Mouse (Mus musculus): ENCODE measurements around the gene Tuba3a. TPM values are rescaled to one million over a fixed set of nuclear protein-coding genes. Genes with fewer than 3 reads are reported as not detected.

Gene Tuba3a
- total and polyA plus RNA-seq, 2 experiments = not detected

DNA sequence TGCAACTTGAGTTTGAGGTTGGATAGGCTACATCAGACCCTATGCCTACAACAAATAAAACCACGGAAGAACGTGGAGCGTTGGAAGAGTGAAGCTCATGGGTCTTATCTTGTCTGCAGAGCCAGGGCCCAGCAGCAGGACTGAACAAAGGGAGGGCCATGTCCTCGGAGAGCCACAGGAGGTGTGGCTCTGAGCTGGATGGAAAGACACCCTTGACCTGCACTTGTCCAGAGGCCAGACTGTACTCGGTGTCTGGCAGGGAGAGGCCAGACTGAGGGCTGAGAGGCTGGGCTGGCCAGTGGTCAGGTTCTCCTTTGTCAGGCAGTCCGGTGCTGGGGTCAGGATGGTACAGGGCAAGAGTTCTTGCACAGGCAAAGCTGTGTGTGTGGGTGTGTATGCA is 39.5 kb upstream of the Tuba3a start:
- H3K27me3 ChIP-seq (ENCODE audit: control insufficient read depth, insufficient read depth, low read length) = no peaks in the 10 kb centered on the region
- H3K27ac ChIP-seq (replicated peaks; ENCODE audit: insufficient read depth, low read depth, low read length) = no peak overlapping the region
- H3K79me2 ChIP-seq (ENCODE audit: control insufficient read depth, insufficient read depth, low read length) = no peaks in the 10 kb centered on the region
- no peak overlapping the region for H3K9ac ChIP-seq (ENCODE audit: low read depth, low read length)
- H3K4me1 ChIP-seq (ENCODE audit: control insufficient read depth, insufficient read depth, low read length) = no peaks in the 10 kb centered on the region
- TF ChIP-seq CTCF (IDR thresholded peaks at IDR 0.05; ENCODE audit: low read depth, low read length) (no peak), POLR2A (IDR thresholded peaks at IDR 0.05; ENCODE audit: extremely low read depth, insufficient read depth, low read length) (no peak)
- DNase-seq (ENCODE audit: extremely low read depth, low read depth, low spot score) = peak; percentile 70
- H3K36me3 ChIP-seq (ENCODE audit: control insufficient read depth, insufficient read depth, low read length) = peaks cover 2% of the 10 kb centered on the region; the same call in 1 of the 2 replicates
- 30% methylated on average over 6 of the region's 6 CpGs for WGBS
- no peak overlapping the region for H3K4me3 ChIP-seq (ENCODE audit: insufficient read depth, low read depth, low read length)

DNA sequence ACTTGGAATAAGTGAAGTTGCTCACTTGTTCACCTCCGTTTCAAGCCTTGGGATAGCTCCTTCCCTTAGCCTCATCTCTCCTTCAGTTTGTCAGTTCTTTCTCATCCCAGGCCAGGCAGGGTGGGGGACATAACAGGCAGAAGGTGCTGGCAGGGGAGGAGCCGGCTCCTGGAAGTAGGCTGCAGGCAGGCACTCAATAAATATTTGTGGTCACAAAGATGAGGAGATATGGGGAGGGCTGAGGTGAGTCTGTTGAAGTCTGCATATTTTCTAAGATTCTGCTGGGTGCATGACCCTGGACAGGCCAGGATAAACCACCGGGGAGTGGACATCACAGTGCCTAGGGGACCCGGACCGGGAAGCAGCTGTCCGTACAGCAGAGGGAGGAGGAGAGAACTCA is 37.7 kb upstream of the Tuba3a start:
- Histone ChIP-seq H3K36me3 (ENCODE audit: control insufficient read depth, insufficient read depth, low read length) (peaks cover 2% of the 10 kb centered on the region; the same call in 1 of the 2 replicates), H3K9ac (ENCODE audit: low read depth, low read length) (no peak overlapping the region), H3K4me1 (ENCODE audit: control insufficient read depth, insufficient read depth, low read length) (peaks cover 6% of the 10 kb centered on the region), H3K27me3 (ENCODE audit: control insufficient read depth, insufficient read depth, low read length) (no peaks in the 10 kb centered on the region), H3K4me3 (ENCODE audit: insufficient read depth, low read depth, low read length) (no peak overlapping the region), H3K27ac (replicated peaks; ENCODE audit: insufficient read depth, low read depth, low read length) (no peak overlapping the region), H3K79me2 (ENCODE audit: control insufficient read depth, insufficient read depth, low read length) (no peaks in the 10 kb centered on the region)
- 85% methylated on average over 6 of the region's 6 CpGs for WGBS
- TF ChIP-seq CTCF (IDR thresholded peaks at IDR 0.05; ENCODE audit: low read depth, low read length) (no peak), POLR2A (IDR thresholded peaks at IDR 0.05; ENCODE audit: extremely low read depth, insufficient read depth, low read length) (no peak)
- no peak for DNase-seq (ENCODE audit: extremely low read depth, low read depth, low spot score)

GRCm38 (mm10) chr6:125322794-125323193 is 37.0 kb upstream of the Tuba3a start:
- H3K79me2 ChIP-seq (ENCODE audit: control insufficient read depth, insufficient read depth, low read length) = no peaks in the 10 kb centered on the region
- H3K9ac ChIP-seq (ENCODE audit: low read depth, low read length) = no peak overlapping the region
- TF ChIP-seq CTCF (IDR thresholded peaks at IDR 0.05; ENCODE audit: low read depth, low read length) = no peak
- TF ChIP-seq POLR2A (IDR thresholded peaks at IDR 0.05; ENCODE audit: extremely low read depth, insufficient read depth, low read length) = no peak
- WGBS = 86% methylated on average over 13 of the region's 13 CpGs
- no peak overlapping the region for H3K4me3 ChIP-seq (ENCODE audit: insufficient read depth, low read depth, low read length)
- no peak overlapping the region for H3K27ac ChIP-seq (replicated peaks; ENCODE audit: insufficient read depth, low read depth, low read length)
- H3K4me1 ChIP-seq (ENCODE audit: control insufficient read depth, insufficient read depth, low read length) = peaks cover 9% of the 10 kb centered on the region
- peaks cover 2% of the 10 kb centered on the region; the same call in 1 of the 2 replicates for H3K36me3 ChIP-seq (ENCODE audit: control insufficient read depth, insufficient read depth, low read length)
- no peak for DNase-seq (ENCODE audit: extremely low read depth, low read depth, low spot score)
- H3K27me3 ChIP-seq (ENCODE audit: control insufficient read depth, insufficient read depth, low read length) = no peaks in the 10 kb centered on the region

DNA sequence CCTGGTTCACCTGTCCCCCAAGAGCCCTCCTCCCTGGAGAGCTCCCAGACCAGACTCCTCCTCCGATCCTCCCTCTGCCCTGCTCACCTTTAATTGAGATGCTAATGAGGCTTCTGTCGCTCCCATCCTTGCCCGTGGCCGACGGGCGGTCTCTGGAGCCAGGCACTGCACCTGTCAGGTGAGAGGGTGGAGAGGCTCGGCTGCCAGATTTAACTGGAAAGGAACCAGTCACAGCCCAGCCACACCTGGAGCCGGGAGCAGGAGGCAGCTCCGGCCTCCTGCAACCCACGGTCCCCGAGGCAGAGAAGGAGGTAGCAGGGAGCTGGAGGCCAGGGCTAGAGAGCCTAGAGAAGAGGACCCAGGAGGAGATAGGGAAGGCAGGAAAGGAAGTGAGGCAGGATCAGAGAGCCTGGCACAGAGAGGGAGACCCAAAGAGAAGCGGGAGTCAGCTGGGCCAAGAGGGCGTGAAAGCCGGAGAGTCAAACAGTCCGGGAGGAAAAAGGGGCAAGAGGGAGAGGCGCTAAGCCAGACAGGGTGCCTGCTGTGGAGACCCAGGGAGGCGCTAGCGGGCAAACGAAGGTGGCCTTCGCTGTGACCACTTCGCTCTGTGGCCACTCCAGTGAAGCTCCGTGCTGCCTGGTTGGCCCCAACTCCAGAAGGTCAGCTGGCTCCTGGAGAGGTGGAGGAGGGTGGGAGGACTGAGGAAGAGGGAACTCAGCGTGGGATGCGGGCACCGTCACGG is 35.4 kb upstream of the Tuba3a start:
- Histone ChIP-seq H3K27me3 (ENCODE audit: control insufficient read depth, insufficient read depth, low read length) (no peaks in the 10 kb centered on the region), H3K9ac (ENCODE audit: low read depth, low read length) (no peak overlapping the region), H3K4me3 (ENCODE audit: insufficient read depth, low read depth, low read length) (no peak overlapping the region), H3K36me3 (ENCODE audit: control insufficient read depth, insufficient read depth, low read length) (peaks cover 2% of the 10 kb centered on the region; the same call in 1 of the 2 replicates), H3K27ac (replicated peaks; ENCODE audit: insufficient read depth, low read depth, low read length) (no peak overlapping the region), H3K79me2 (ENCODE audit: control insufficient read depth, insufficient read depth, low read length) (no peaks in the 10 kb centered on the region), H3K4me1 (ENCODE audit: control insufficient read depth, insufficient read depth, low read length) (peaks cover 9% of the 10 kb centered on the region)
- DNase-seq (ENCODE audit: extremely low read depth, low read depth, low spot score) = no peak
- WGBS = 67% methylated on average over 26 of the region's 26 CpGs
- TF ChIP-seq CTCF (IDR thresholded peaks at IDR 0.05; ENCODE audit: low read depth, low read length) (no peak), POLR2A (IDR thresholded peaks at IDR 0.05; ENCODE audit: extremely low read depth, insufficient read depth, low read length) (no peak)

- H3K36me3 ChIP-seq (ENCODE audit: control insufficient read depth, insufficient read depth, low read length) = peaks cover 2% of the 10 kb centered on the region; the same call in 1 of the 2 replicates
- no peak within 1 kb of the TSS for H3K4me3 ChIP-seq (ENCODE audit: insufficient read depth, low read depth, low read length)
- no peak for DNase-seq (ENCODE audit: extremely low read depth, low read depth, low spot score)
- TF ChIP-seq CTCF (IDR thresholded peaks at IDR 0.05; ENCODE audit: low read depth, low read length) = no peak
- no peak for TF ChIP-seq POLR2A (IDR thresholded peaks at IDR 0.05; ENCODE audit: extremely low read depth, insufficient read depth, low read length)
- 100% methylated on average over 1 of the region's 1 CpGs for WGBS
- H3K27ac ChIP-seq (replicated peaks; ENCODE audit: insufficient read depth, low read depth, low read length) = no peak within 1 kb of the TSS
- no peak within 1 kb of the TSS for H3K9ac ChIP-seq (ENCODE audit: low read depth, low read length)
- H3K27me3 ChIP-seq (ENCODE audit: control insufficient read depth, insufficient read depth, low read length) = no peaks in the 10 kb centered on the region
- peaks cover 9% of the 10 kb centered on the region for H3K4me1 ChIP-seq (ENCODE audit: control insufficient read depth, insufficient read depth, low read length)
- H3K79me2 ChIP-seq (ENCODE audit: control insufficient read depth, insufficient read depth, low read length) = no peaks in the 10 kb centered on the region
Measured at GRCm38 (mm10) chr6:125320323-125320722, 34.5 kb upstream of the Tuba3a start, which contains the start of gene Scnn1a. Gene Scnn1a, plus strand, starts transcription at chr6:125320659.

GRCm38 (mm10) chr6:125319919-125320296 is 34.1 kb upstream of the Tuba3a start:
- Histone ChIP-seq H3K4me3 (ENCODE audit: insufficient read depth, low read depth, low read length) (no peak overlapping the region), H3K36me3 (ENCODE audit: control insufficient read depth, insufficient read depth, low read length) (peaks cover 2% of the 10 kb centered on the region; the same call in 1 of the 2 replicates), H3K79me2 (ENCODE audit: control insufficient read depth, insufficient read depth, low read length) (no peaks in the 10 kb centered on the region), H3K9ac (ENCODE audit: low read depth, low read length) (no peak overlapping the region), H3K4me1 (ENCODE audit: control insufficient read depth, insufficient read depth, low read length) (peaks cover 9% of the 10 kb centered on the region), H3K27ac (replicated peaks; ENCODE audit: insufficient read depth, low read depth, low read length) (no peak overlapping the region), H3K27me3 (ENCODE audit: control insufficient read depth, insufficient read depth, low read length) (no peaks in the 10 kb centered on the region)
- TF ChIP-seq POLR2A (IDR thresholded peaks at IDR 0.05; ENCODE audit: extremely low read depth, insufficient read depth, low read length) (no peak), CTCF (IDR thresholded peaks at IDR 0.05; ENCODE audit: low read depth, low read length) (no peak)
- no peak for DNase-seq (ENCODE audit: extremely low read depth, low read depth, low spot score)
